Mouse (Mus musculus) lung, adult 2 months (tissue): ENCODE data around the gene Mesd. TPM values are rescaled to one million over a fixed set of nuclear protein-coding genes. Genes with fewer than 3 reads are reported as not detected.

Experiments used
- DNase-seq: peaks from one replicate; pipeline ENCODE4 v3.0.0; 2022
- H3K4me1 ChIP-seq: fragments of 200-500 bp; 2 replicates; pipeline ENCODE4 v1.6.1; 2011; ENCODE audit warnings: low read length; ENCODE audit not compliant: control insufficient read depth, insufficient read depth
- H3K4me3 ChIP-seq: fragments of 200-500 bp; replicated peaks from 2 replicates; pipeline ENCODE3; 2011; ENCODE audit warnings: low read depth, mild to moderate bottlenecking, control low read depth, low read length; ENCODE audit errors: extremely low read depth
- CTCF ChIP-seq: fragments of 200-500 bp; IDR thresholded peaks from 2 replicates; pipeline ENCODE4 v1.5.1; 2011; ENCODE audit warnings: mild to moderate bottlenecking, low read length, control low read depth; ENCODE audit not compliant: insufficient read depth
- POLR2A ChIP-seq: fragments of 200-500 bp; IDR thresholded peaks from 2 replicates; pipeline ENCODE4 v1.6.1; 2011; ENCODE audit warnings: low read depth, mild to moderate bottlenecking, control low read depth, low read length, borderline replicate concordance; ENCODE audit errors: extremely low read depth
- WGBS: fragments of 180-500 bp; shearing (Covaris S2); methylation state at CpG from one replicate; pipeline ENCODE4 v1.1.7; 2018; 5-methylcytosine and 5-hydroxymethylcytosine counted together
- polyA plus RNA-seq: library from polyadenylated mRNA; depleted of rRNA; stranded (reverse); fragments of >200 nt; gene quantifications from 2 replicates; pipeline ENCODE4 v1.2.3, GENCODE M21; 2012; rRNA removed

Gene Mesd
- polyA plus RNA-seq, 1 experiment, result 15.0 TPM

GRCm38 (mm10) chr7:83941701-83942101 lies 57.4 kb downstream of the Mesd start:
- Histone ChIP-seq H3K4me1 (no peaks in the 10 kb centered on the region), H3K4me3 (no peak overlapping the region)
- DNase-seq, result no peak
- WGBS, result 79% methylated on average over 8 of the region's 8 CpGs
- TF ChIP-seq POLR2A (no peak), CTCF (no peak)

- TF ChIP-seq CTCF, result no peak
- TF ChIP-seq POLR2A, result no peak
- no peak for DNase-seq
- Histone ChIP-seq H3K4me1 (no peaks in the 10 kb centered on the region), H3K4me3 (no peak overlapping the region)
- 69% methylated on average over 7 of the region's 7 CpGs for WGBS
Measured at GRCm38 (mm10) chr7:83948743-83949142, 64.5 kb downstream of the Mesd start.

GRCm38 (mm10) chr7:83949662-83950061 lies 65.4 kb downstream of the Mesd start:
- no peak overlapping the region for H3K4me3 ChIP-seq
- no peak for DNase-seq
- 75% methylated on average over 6 of the region's 6 CpGs for WGBS
- no peak for TF ChIP-seq POLR2A
- no peaks in the 10 kb centered on the region for H3K4me1 ChIP-seq

Other genes starting within 250 kb of the Mesd start
- 12.0 and 15.7 TPM in 2 replicates for gene Il16, start 138.7 kb upstream of the Mesd start, polyA plus RNA-seq
- gene Cfap161, start 89.6 kb upstream of the Mesd start, polyA plus RNA-seq, result 2.3 and 3.3 TPM in 2 replicates
- gene Tlnrd1, start 161 bp upstream of the Mesd start, polyA plus RNA-seq, result 49.2 and 68.8 TPM in 2 replicates
- 0.33 and 0.65 TPM in 2 replicates for gene Cemip, start 202.0 kb downstream of the Mesd start, polyA plus RNA-seq